Mouse (Mus musculus) erythroblast, embryonic 14.5 days (primary cell): ENCODE measurements around the gene Lypla2.

ENCODE experiments used
- GATA1 ChIP-seq: IDR thresholded peaks from 2 replicates; pipeline ENCODE4 v1.6.1; 2012; ENCODE audit warnings: low read length, inconsistent platforms, mixed read lengths
- TAL1 ChIP-seq: IDR thresholded peaks from 3 replicates; pipeline ENCODE4 v1.6.1; 2012; ENCODE audit warnings: low read length, inconsistent platforms, mixed read lengths

DNA sequence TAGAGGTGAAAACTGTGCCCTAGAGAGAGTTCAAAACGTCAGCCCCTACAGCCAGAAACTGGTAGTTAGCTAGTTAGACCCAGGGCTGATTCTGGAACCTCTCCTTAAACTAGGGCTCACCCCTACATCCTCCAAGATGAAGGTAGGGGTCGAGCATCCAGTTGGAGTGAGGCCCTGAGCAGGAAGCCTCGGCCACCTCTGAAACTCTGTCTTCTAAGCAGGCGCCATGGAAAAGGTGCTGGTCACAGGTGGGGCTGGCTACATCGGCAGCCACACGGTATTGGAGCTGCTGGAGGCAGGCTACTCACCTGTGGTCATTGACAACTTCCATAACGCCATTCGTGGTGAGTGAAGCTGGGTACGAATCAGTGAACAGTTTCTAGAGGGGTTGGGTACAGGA lies 7.3 kb downstream of the Lypla2 start:
- TF ChIP-seq GATA1 (no peak), TAL1 (no peak)
